25 mouse cellular contexts compared by ENCODE assay signal in the genomic region with DNA sequence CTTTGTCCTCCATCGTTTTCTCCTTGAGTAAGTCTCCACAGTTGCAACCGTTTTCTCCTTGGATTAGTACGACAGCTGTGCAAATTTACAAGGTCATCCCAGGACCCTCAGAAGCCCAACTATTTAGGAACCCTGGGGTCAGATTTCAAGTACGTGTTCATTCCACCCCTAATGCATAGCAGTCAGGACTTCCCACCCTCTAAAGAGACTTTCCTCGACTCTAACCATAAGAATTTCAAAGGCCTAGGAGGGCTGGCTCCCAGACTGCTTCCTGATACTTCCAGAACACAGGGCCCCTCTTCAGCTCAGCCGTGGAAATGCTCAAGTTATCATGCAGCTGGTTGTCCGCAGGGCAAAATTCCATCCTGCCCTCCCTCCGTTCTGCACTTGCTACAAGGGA.
DNase-seq lines count a peak whose midpoint lies in the region; ATAC-seq and TF ChIP-seq lines count a peak whose summit lies in the region.
"Had no signal": no experiment of that assay in that cellular context is flagged by ENCODE, and none has a peak within 500 bp of the region (broad histone marks: within the 10 kb centered on the region; RNA-seq: fewer than 3 reads in every experiment).

No protein-coding gene starts in this region.

- H3K27me3 ChIP-seq in kidney, postnatal 0 days (ENCODE audit: insufficient read depth, low read length): no peaks in the 10 kb centered on the region
- H3K27me3 ChIP-seq in kidney, embryonic 14.5 days (ENCODE audit: control insufficient read depth, insufficient read depth, low read length): no peaks in the 10 kb centered on the region
- H3K27me3 ChIP-seq: heart, embryonic 12.5 days; midbrain, embryonic 13.5 days; neural tube, embryonic 13.5 days; stomach, embryonic 15.5 days had no signal

- H3K9me3 ChIP-seq in kidney, postnatal 0 days (replicated peaks; ENCODE audit: low read length): no peaks in the 10 kb centered on the region
- H3K9me3 ChIP-seq in kidney, embryonic 14.5 days (ENCODE audit: control insufficient read depth, low read length): no peaks in the 10 kb centered on the region
- H3K9me3 ChIP-seq: heart, embryonic 12.5 days; midbrain, embryonic 13.5 days; neural tube, embryonic 13.5 days; stomach, embryonic 15.5 days had no signal

- no peak overlapping the region for H3K9ac ChIP-seq in kidney, postnatal 0 days (ENCODE audit: low read depth, low read length)
- H3K9ac ChIP-seq in kidney, embryonic 14.5 days (ENCODE audit: low read depth, low read length): no peak overlapping the region
- H3K9ac ChIP-seq: heart, embryonic 12.5 days; hindbrain, embryonic 14.5 days; midbrain, embryonic 13.5 days; neural tube, embryonic 13.5 days; stomach, embryonic 15.5 days had no signal

- no peak overlapping the region for H3K27ac ChIP-seq in kidney, postnatal 0 days
- H3K27ac ChIP-seq in kidney, embryonic 14.5 days (ENCODE audit: low read depth, low read length): no peak overlapping the region
- H3K27ac ChIP-seq: gastrocnemius, adult 2 months; hindbrain, embryonic 14.5 days; left cerebral cortex, adult 2 months; midbrain, embryonic 13.5 days; neural tube, embryonic 13.5 days; stomach, embryonic 15.5 days had no signal

- no peaks in the 10 kb centered on the region for H3K36me3 ChIP-seq in kidney, postnatal 0 days (ENCODE audit: insufficient read depth, low read length)
- no peaks in the 10 kb centered on the region for H3K36me3 ChIP-seq in kidney, embryonic 14.5 days (ENCODE audit: control insufficient read depth, insufficient read depth, low read length)
- H3K36me3 ChIP-seq: heart, embryonic 12.5 days; midbrain, embryonic 13.5 days; neural tube, embryonic 13.5 days; stomach, embryonic 15.5 days had no signal

- WGBS in kidney, postnatal 0 days: 28% methylated on average over 8 of the region's 8 CpGs
- 24% methylated on average over 8 of the region's 8 CpGs for WGBS in kidney, embryonic 14.5 days

- DNase-seq in kidney, postnatal 0 days (ENCODE audit: low spot score): peak; percentile 3
- peak; percentile 8 for DNase-seq in embryo, embryonic 11.5 days (ENCODE audit: low read depth, low spot score)
- peak; percentile 28 for DNase-seq in hindlimb bud, embryonic 11.5 days (ENCODE audit: extremely low spot score, low read depth, low spot score)
- no peak for DNase-seq in left cerebral cortex, adult 18-20 months (ENCODE audit: low spot score in 2 of 2)
- no peak for DNase-seq in right cerebral cortex, adult 2 months (ENCODE audit: low spot score in 2 of 2)
- no peak for DNase-seq in spleen, postnatal 4 days (ENCODE audit: low spot score in 2 of 2)
- DNase-seq: adrenal gland, adult 2 months; B cell, adult 2 months; cerebellum, adult 9-11 months; gastrocnemius, adult 2 months; heart, postnatal 14 days; kidney, postnatal 25 days; liver; thymus, adult 18-20 months; thymus, postnatal 4 days had no signal

- TF ChIP-seq CTCF in kidney, postnatal 0 days (IDR thresholded peaks at IDR 0.05; ENCODE audit: low read depth): no peak

- no peak for ATAC-seq in kidney, postnatal 0 days (replicated peaks; ENCODE audit: low FRiP score, low read depth)
- no peak for ATAC-seq in kidney, embryonic 14.5 days (ENCODE audit: low FRiP score, low TSS enrichment)
- ATAC-seq: forebrain, embryonic 16.5 days; intestine, postnatal 0 days; lung, postnatal 0 days; midbrain, embryonic 13.5 days had no signal

- H3K4me2 ChIP-seq in kidney, postnatal 0 days (ENCODE audit: low read length): no peak overlapping the region
- H3K4me2 ChIP-seq in kidney, embryonic 14.5 days (replicated peaks; ENCODE audit: low read depth, low read length): no peak overlapping the region
- H3K4me2 ChIP-seq: heart, embryonic 12.5 days; hindbrain, embryonic 14.5 days; midbrain, embryonic 13.5 days; neural tube, embryonic 13.5 days; stomach, embryonic 15.5 days had no signal

- no peak overlapping the region for H3K4me3 ChIP-seq in kidney, postnatal 0 days (replicated peaks; ENCODE audit: low read depth, low read length)
- H3K4me3 ChIP-seq in kidney, embryonic 14.5 days (ENCODE audit: low read length): no peak overlapping the region
- H3K4me3 ChIP-seq: gastrocnemius, adult 2 months; heart, embryonic 12.5 days; left cerebral cortex, adult 2 months; midbrain, embryonic 13.5 days; neural tube, embryonic 13.5 days; stomach, embryonic 15.5 days had no signal

- no peaks in the 10 kb centered on the region for H3K4me1 ChIP-seq in kidney, postnatal 0 days (replicated peaks; ENCODE audit: insufficient read depth, low read length)
- no peaks in the 10 kb centered on the region for H3K4me1 ChIP-seq in kidney, embryonic 14.5 days (ENCODE audit: control insufficient read depth, insufficient read depth, low read length)
- H3K4me1 ChIP-seq: midbrain, embryonic 13.5 days; neural tube, embryonic 13.5 days; stomach, embryonic 15.5 days had no signal

Comparison
In these comparisons a context has a peak if more than half of its experiments do, and no peak if none do; other contexts are left out.
1. DNase-seq: peak in kidney, postnatal 0 days (single experiment), embryo, embryonic 11.5 days (single experiment) and hindlimb bud, embryonic 11.5 days (single experiment); none in left cerebral cortex, adult 18-20 months (0 of 2), right cerebral cortex, adult 2 months (0 of 2) and spleen, postnatal 4 days (0 of 2).